In the genomic region with DNA sequence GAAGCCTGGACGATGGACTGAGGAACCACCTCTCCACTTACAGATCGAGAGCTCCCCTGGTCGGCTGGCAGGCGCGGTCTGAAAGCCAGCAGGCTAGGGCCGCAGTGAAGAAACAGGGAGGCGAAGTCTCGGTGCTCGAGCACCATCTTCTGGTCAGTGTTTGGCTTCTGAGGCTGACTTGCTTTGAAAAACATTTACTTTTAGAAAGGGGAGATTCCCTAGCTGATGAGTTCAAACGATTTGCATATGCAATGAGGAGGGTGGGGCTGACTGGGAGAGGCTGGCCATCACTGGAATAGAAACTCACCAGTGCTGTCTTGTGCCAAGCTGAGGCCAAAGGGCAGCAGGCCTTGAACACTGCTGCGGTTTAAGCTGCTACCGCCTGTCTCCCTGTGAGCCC, we compare ENCODE assay signal across 8 mouse cellular contexts. TPM values are rescaled to one million over a fixed set of nuclear protein-coding genes. Genes with fewer than 3 reads are reported as not detected.
A peak's percentile ranks its signal among the peaks of the same experiment; 100 is the strongest.
DNase-seq lines count a peak whose midpoint lies in the region; ATAC-seq and TF ChIP-seq lines count a peak whose summit lies in the region.

No protein-coding gene starts in this region.

- H3K9ac ChIP-seq in lung, embryonic 14.5 days: no peak overlapping the region

- 5% methylated on average over 12 of the region's 12 CpGs for WGBS in lung, embryonic 14.5 days

- peak; percentile 80 for ATAC-seq in lung, embryonic 14.5 days (ENCODE audit: insufficient read depth)
- no peak for ATAC-seq in activated CD4-positive, CD25-positive, alpha-beta regulatory T cell, adult 4 months

- peak; percentile 3 for DNase-seq in heart, adult 8-10 months (ENCODE audit: low spot score)
- DNase-seq in heart, adult 11 months: no peak
- DNase-seq in cerebellum, adult 9-10 months: peak; percentile 78
- DNase-seq in gastrocnemius, postnatal 14 days: peak; percentile 40
- DNase-seq in kidney, postnatal 25 days: peak; percentile 78 to 91
- peak; percentile 90 for DNase-seq in lung, embryonic 14.5 days
- peak; percentile 63 for DNase-seq in ovary, postnatal 36 days (ENCODE audit: low spot score)

- intact Hi-C loops in gastrocnemius, postnatal 14 days (cut with DNase I; ENCODE audit: low total_unique reads): no loop called here

- H3K4me3 ChIP-seq in lung, embryonic 14.5 days (ENCODE audit: low read depth, low read length): no peak overlapping the region

- no peaks in the 10 kb centered on the region for H3K9me3 ChIP-seq in lung, embryonic 14.5 days (ENCODE audit: low read depth, low read length)

- no peak overlapping the region for H3K27ac ChIP-seq in lung, embryonic 14.5 days (ENCODE audit: low read depth)

- H3K36me3 ChIP-seq in lung, embryonic 14.5 days (ENCODE audit: insufficient read depth): peaks cover 4% of the 10 kb centered on the region; the same call in 1 of the 2 replicates

- TF ChIP-seq CTCF in lung, embryonic 14.5 days (IDR thresholded peaks at IDR 0.05; ENCODE audit: low read depth): peak; percentile 68

- H3K4me2 ChIP-seq in lung, embryonic 14.5 days: no peak overlapping the region

- H3K4me1 ChIP-seq in lung, embryonic 14.5 days (ENCODE audit: insufficient read depth): no peaks in the 10 kb centered on the region

- peaks cover 5% of the 10 kb centered on the region; the same call in 1 of the 2 replicates for H3K27me3 ChIP-seq in lung, embryonic 14.5 days (ENCODE audit: insufficient read depth, low read length)

RNA-seq across cellular contexts. Expression of gene Epha8, which starts 24.7 kb away (rescaled TPM):
- total RNA-seq in heart, adult 8-10 months (2022): under 1 TPM in 1 of 4 experiments, not detected in 3; 0.13 TPM
- total RNA-seq in gastrocnemius, postnatal 14 days (2021): not detected
- 0.62 TPM in 2 replicates for polyA plus RNA-seq in lung, embryonic 14.5 days (2014; fragmentation: Nextera tagmentation; extraction: Ambion mirVana)
- polyA plus RNA-seq in activated CD4-positive, CD25-positive, alpha-beta regulatory T cell, adult 4 months (2017; shearing (Covaris generic)): not detected
